Mouse (Mus musculus) erythroblast, embryonic 14.5 days (primary cell): ENCODE data around the gene Slc16a9. TPM values are rescaled to one million over a fixed set of nuclear protein-coding genes. Genes with fewer than 3 reads are reported as not detected.

Experiments
- H3K27me3 ChIP-seq: 2 replicates; pipeline ENCODE4 v1.6.1; 2012; ENCODE audit warnings: inconsistent platforms; ENCODE audit not compliant: control insufficient read depth
- H3K36me3 ChIP-seq: 2 replicates; pipeline ENCODE4 v1.6.1; 2012; ENCODE audit warnings: mild to moderate bottlenecking, inconsistent platforms; ENCODE audit not compliant: control insufficient read depth
- H3K4me1 ChIP-seq: 2 replicates; pipeline ENCODE4 v1.6.1; 2012; ENCODE audit warnings: inconsistent platforms; ENCODE audit not compliant: control insufficient read depth
- H3K4me3 ChIP-seq: replicated peaks from 2 replicates; pipeline ENCODE3; 2012; ENCODE audit warnings: moderate library complexity, mild to moderate bottlenecking, inconsistent platforms
- H3K9me3 ChIP-seq: 2 replicates; pipeline ENCODE4 v1.6.1; 2012; ENCODE audit warnings: low read length, inconsistent platforms, mixed read lengths; ENCODE audit not compliant: control insufficient read depth
- GATA1 ChIP-seq: IDR thresholded peaks from 2 replicates; pipeline ENCODE4 v1.6.1; 2012; ENCODE audit warnings: low read length, inconsistent platforms, mixed read lengths
- TAL1 ChIP-seq: IDR thresholded peaks from 3 replicates; pipeline ENCODE4 v1.6.1; 2012; ENCODE audit warnings: low read length, inconsistent platforms, mixed read lengths
- polyA plus RNA-seq: library from polyadenylated mRNA; stranded (reverse); fragments of >175 nt; gene quantifications from 2 replicates; pipeline ENCODE4 v1.2.3, GENCODE M21; 2012

The Slc16a9 gene
- polyA plus RNA-seq, 1 experiment = not detected

GRCm38 (mm10) chr10:70242751-70243444, 2.0 kb upstream of the Slc16a9 start:
- Histone ChIP-seq H3K9me3 (no peaks in the 10 kb centered on the region), H3K4me3 (no peak overlapping the region), H3K4me1 (no peaks in the 10 kb centered on the region), H3K36me3 (no peaks in the 10 kb centered on the region), H3K27me3 (peaks cover 44% of the 10 kb centered on the region)
- no peak for TF ChIP-seq TAL1
- no peak for TF ChIP-seq GATA1

GRCm38 (mm10) chr10:70245559-70245945, 652 bp downstream of the Slc16a9 start:
- Histone ChIP-seq H3K36me3 (no peaks in the 10 kb centered on the region), H3K4me1 (no peaks in the 10 kb centered on the region), H3K27me3 (peaks cover 44% of the 10 kb centered on the region), H3K9me3 (no peaks in the 10 kb centered on the region), H3K4me3 (peak overlapping the region; percentile 29)
- TF ChIP-seq GATA1 = no peak
- TF ChIP-seq TAL1 = no peak

- Histone ChIP-seq H3K4me3 (no peak overlapping the region), H3K9me3 (no peaks in the 10 kb centered on the region), H3K27me3 (peaks cover 44% of the 10 kb centered on the region), H3K4me1 (no peaks in the 10 kb centered on the region), H3K36me3 (no peaks in the 10 kb centered on the region)
- TF ChIP-seq TAL1 (no peak), GATA1 (no peak)
Observed at GRCm38 (mm10) chr10:70246076-70246475, 1.2 kb downstream of the Slc16a9 start.

GRCm38 (mm10) chr10:70250354-70250753, 5.5 kb downstream of the Slc16a9 start:
- H3K4me3 ChIP-seq = no peak overlapping the region
- no peaks in the 10 kb centered on the region for H3K9me3 ChIP-seq
- no peaks in the 10 kb centered on the region for H3K36me3 ChIP-seq
- H3K27me3 ChIP-seq = peaks cover 16% of the 10 kb centered on the region
- no peaks in the 10 kb centered on the region for H3K4me1 ChIP-seq
- TF ChIP-seq TAL1 = no peak
- TF ChIP-seq GATA1 = no peak

- Histone ChIP-seq H3K4me1 (no peaks in the 10 kb centered on the region), H3K27me3 (peaks cover 12% of the 10 kb centered on the region), H3K4me3 (no peak overlapping the region), H3K9me3 (no peaks in the 10 kb centered on the region), H3K36me3 (no peaks in the 10 kb centered on the region)
- no peak for TF ChIP-seq GATA1
- TF ChIP-seq TAL1 = no peak
Observed at GRCm38 (mm10) chr10:70250766-70251165, 5.9 kb downstream of the Slc16a9 start.

- TF ChIP-seq TAL1 (no peak), GATA1 (no peak)
Observed at GRCm38 (mm10) chr10:70254666-70255065, 9.8 kb downstream of the Slc16a9 start.

GRCm38 (mm10) chr10:70255601-70256210, 10.8 kb downstream of the Slc16a9 start:
- H3K4me1 ChIP-seq = no peaks in the 10 kb centered on the region
- no peaks in the 10 kb centered on the region for H3K9me3 ChIP-seq
- TF ChIP-seq TAL1 = no peak
- TF ChIP-seq GATA1 = no peak
- H3K4me3 ChIP-seq = no peak overlapping the region
- no peaks in the 10 kb centered on the region for H3K36me3 ChIP-seq
- H3K27me3 ChIP-seq = no peaks in the 10 kb centered on the region

More at GRCm38 (mm10) chr10:70254666-70255065, 9.8 kb downstream of the Slc16a9 start:
- no peaks in the 10 kb centered on the region for H3K4me1 ChIP-seq
- H3K36me3 ChIP-seq = no peaks in the 10 kb centered on the region
- H3K27me3 ChIP-seq = no peaks in the 10 kb centered on the region
- H3K9me3 ChIP-seq = no peaks in the 10 kb centered on the region
- H3K4me3 ChIP-seq = no peak overlapping the region

GRCm38 (mm10) chr10:70257029-70257428, 12.1 kb downstream of the Slc16a9 start:
- H3K36me3 ChIP-seq = no peaks in the 10 kb centered on the region
- no peak for TF ChIP-seq TAL1
- TF ChIP-seq GATA1 = no peak

GRCm38 (mm10) chr10:70260904-70261303, 16.0 kb downstream of the Slc16a9 start:
- no peaks in the 10 kb centered on the region for H3K27me3 ChIP-seq
- no peak overlapping the region for H3K4me3 ChIP-seq
- no peaks in the 10 kb centered on the region for H3K4me1 ChIP-seq
- no peaks in the 10 kb centered on the region for H3K36me3 ChIP-seq
- no peak for TF ChIP-seq TAL1
- TF ChIP-seq GATA1 = no peak
- H3K9me3 ChIP-seq = no peaks in the 10 kb centered on the region

More at GRCm38 (mm10) chr10:70257029-70257428, 12.1 kb downstream of the Slc16a9 start:
- H3K9me3 ChIP-seq = no peaks in the 10 kb centered on the region
- H3K4me3 ChIP-seq = no peak overlapping the region
- H3K4me1 ChIP-seq = no peaks in the 10 kb centered on the region
- H3K27me3 ChIP-seq = no peaks in the 10 kb centered on the region
